Mouse (Mus musculus): ENCODE measurements around the gene Rgs7. TPM values are rescaled to one million over a fixed set of nuclear protein-coding genes. Genes with fewer than 3 reads are reported as not detected.

The Rgs7 gene
- total RNA-seq, 4 experiments from 2014 or later = 6.8 to 13.3 (median 11.3) TPM

DNA sequence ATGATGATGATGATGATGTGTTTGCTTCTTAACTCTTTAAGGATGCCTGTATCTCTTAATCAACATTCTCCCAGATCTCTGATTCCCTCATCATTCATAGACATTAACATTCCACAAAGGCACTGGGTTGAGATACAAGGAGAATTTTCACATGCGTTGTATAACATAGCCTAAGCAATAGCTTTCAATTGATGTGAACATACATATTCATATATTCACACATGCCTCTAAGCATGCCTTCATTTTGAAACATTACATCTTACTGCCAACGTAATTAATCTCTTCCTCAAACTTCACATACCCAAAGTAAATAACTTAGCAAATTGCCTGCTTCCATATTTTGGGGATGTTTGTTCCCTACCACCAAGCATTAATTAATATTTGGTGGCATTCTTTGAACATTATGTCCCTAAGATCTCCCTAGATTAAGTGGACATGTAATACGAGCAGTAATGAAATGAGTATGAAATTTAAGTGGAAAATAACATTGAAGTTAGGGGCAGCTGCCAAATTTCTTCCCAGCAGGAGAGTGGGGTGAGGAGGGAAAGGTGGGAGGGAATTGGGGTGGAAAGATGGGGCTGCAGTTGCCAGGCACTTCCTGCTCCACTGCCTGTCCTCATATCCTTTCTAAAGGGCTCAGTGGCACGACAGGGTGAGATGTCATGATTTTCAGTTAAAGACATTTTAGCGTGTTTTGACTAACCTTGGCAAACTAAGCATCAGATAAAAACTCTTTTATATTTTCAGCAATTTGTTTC, 317.2 kb downstream of the Rgs7 start:
- no peak for DNase-seq

GRCm38 (mm10) chr1:175155469-175155868, 336.8 kb downstream of the Rgs7 start:
- no peak for DNase-seq

DNA sequence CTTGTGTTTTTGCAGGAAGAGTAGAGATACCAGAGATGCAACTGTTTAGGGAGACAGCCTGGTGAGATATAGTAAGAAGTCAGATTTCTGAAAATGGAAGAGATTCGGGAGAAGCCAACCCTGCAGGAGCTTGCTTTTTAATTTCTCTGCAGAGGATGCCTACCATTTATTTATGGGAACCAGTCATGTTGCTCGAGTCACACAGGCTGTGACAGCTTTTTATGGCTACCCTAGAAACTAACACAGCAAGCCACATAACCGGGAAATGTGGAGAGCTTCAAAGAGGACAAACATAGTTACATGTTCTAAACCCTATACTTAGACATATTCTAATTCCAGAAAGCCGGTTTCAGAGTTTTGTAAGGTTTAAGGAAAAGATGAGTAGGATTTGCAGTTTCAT, 349.2 kb downstream of the Rgs7 start:
- no peak for DNase-seq

- no peak for DNase-seq
Observed at GRCm38 (mm10) chr1:175128525-175128924, 363.8 kb downstream of the Rgs7 start.

GRCm38 (mm10) chr1:175124416-175124815, 367.9 kb downstream of the Rgs7 start:
- DNase-seq = no peak

GRCm38 (mm10) chr1:175118904-175119555, 373.3 kb downstream of the Rgs7 start:
- DNase-seq = no peak

DNA sequence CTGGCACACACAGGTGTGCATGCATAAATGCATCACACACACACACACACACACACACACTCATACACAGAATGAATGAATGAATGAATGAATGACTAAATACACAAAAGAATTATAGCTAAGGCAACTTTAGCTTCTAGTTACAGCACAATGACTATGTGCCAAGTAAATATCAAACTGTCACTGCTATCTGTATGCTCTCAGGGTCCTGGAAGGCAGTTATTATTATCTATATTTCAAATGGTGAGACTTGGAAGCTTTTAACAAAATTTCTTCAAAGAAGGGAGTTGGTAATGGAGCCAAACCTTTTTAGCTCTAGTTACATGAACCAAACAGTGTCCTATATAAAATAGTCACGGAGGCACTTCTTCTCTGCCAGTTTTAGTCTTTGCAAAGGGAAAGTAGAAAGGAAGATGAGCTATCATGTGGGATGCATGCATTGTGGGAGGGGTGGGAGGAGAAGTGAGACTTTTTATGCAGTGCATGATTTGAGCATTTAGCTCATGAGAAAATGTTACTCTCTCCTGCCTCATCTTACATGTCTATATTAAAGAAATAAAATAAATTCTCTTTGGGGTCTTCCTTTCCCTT, 383.9 kb downstream of the Rgs7 start:
- no peak for DNase-seq

DNA sequence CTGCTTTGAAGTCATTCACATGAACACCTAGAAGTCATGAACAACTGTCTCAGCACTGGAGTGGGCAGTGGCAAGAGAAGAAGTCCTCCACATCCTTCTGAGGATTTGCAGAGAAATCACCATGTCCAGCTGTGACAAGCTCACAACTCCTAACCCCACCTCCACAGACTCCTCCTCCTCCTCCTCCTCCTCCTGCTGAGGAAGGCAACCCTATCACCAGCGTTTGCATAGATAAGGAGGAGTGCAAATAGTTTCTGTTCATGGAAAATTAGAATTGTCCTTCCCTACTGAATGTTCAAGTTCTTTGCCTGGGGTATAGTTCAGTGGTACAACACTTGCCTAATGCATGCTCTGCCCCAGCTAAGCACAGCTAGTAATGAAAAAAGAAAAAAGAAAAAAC, 386.0 kb downstream of the Rgs7 start:
- DNase-seq = no peak

GRCm38 (mm10) chr1:175105426-175105825, 386.9 kb downstream of the Rgs7 start:
- no peak for DNase-seq

- no peak for DNase-seq
Observed at GRCm38 (mm10) chr1:175097014-175097413, 395.3 kb downstream of the Rgs7 start.

DNA sequence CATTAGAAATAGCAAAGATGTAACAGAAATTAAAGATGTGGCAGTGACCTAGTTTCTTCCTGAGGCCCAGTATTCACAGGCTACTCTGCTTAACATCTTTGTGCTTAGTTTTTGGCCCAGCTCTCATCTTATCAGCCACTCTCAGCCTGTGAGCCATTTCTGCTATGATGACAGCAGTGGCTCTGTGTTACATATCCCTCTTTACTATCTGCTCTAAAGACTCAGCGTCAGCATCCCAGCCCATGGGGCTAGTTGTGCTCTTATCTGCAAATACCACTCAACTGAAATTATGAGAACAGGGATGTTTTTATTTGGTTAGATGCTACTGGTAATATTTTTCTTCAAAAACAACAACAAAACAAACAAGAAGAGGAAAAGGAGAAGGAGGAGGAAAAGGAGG, 410.2 kb downstream of the Rgs7 start:
- DNase-seq = no peak

DNA sequence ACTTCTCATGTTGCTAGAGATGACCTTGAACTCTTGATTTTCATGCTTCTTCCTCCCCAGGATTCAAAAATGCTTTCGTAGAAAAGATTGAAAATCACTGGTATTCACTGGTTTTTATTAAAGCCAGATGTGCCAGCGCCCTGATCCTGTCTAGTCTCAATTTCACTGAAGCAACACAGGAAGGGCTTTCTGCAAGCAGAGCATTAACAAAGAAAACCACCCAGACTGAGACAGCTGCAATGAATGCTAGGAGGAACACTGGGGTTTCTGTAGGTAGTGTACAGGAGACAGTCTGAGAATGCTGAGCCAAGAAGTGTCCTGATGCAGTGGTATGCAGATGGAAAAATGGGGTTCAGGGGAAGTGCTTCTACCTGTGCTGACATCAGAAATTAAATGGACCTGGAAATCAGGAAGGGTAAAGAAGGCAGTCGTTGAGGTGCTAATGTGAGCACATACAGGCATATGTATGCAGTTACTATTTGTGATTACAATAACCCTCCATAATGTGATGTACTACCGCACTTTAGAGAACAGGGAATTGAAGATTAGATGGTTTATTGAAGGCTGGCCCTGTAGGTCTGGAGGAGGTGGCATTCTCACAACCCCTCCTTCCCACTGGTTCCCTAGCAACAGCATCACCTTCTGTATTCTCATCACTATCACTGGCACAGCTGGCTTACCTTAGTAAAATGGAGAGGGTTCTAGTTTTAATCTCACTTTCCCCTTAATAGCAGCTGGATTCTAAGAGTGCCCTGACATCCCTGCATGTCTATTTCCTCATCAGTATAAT, 412.3 kb downstream of the Rgs7 start:
- no peak for DNase-seq

GRCm38 (mm10) chr1:175073500-175074232, 418.6 kb downstream of the Rgs7 start:
- no peak for DNase-seq

DNA sequence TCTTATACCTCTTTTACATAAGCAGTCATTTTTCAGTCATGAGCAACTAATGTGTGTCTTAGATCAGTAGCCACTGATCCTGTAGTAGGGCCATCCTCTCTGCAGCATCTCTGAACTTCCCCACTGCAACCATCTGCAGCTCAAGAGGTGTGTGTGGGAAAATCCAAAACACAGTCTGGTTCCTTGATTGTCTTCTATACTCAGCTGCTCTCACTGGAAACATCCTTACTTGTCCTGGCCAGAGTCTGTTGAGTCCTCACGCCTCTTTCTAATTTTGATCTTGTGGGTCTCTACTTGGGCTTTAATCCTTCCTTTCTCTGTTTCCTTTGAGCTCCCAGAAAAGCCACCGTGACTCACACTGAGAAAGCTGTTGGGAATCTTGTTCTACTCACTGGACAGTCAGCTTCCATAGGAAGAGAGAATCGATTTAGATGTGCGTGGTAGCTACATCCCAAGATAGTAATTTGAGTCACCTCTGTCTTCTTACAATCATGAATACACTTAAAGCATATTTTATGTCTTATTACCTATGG, 422.5 kb downstream of the Rgs7 start:
- DNase-seq = no peak

GRCm38 (mm10) chr1:175049121-175049520, 443.2 kb downstream of the Rgs7 start:
- no peak for DNase-seq

GRCm38 (mm10) chr1:175041167-175041817, 451.0 kb downstream of the Rgs7 start:
- DNase-seq = peak; percentile 8

DNA sequence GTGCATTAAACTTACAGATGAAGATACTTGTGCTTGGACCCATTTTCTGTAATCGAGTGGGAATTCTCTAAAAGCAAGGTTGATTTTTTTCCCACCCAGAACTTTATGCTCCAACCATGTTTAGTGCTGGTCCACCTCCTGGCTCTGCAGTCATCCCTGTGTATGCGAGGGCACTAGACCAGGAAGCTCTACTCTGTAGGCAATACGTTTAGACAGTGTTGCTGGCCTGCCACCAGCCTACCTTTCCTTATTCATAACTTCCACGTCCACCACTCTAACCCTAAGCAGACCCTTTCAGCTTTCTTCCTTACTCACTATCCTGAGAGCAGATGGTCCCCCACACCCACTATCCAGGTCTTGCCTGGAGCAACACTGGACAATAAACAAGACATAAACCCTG, 452.3 kb downstream of the Rgs7 start:
- no peak for DNase-seq

DNA sequence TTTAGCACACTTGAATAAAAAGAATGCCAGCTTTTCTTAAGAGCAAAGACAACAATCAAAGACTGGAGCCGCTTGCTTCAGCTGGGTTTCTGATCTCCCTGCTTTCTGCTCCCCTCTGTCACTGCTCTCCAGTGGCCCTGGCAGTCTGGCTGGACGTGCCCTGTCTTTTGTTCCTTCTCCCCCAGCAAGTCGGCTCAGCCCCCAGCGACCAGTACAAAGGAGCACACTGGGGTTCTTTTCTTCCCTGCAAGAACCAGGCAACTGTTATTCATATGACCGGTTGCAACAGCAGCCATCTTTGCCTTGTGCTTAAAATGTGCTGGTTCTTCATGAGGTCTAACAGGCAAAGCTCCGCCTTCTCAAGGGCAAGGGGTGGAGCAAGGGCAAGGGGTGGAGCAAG, 452.7 kb downstream of the Rgs7 start:
- DNase-seq = no peak

- no peak for DNase-seq
Observed at GRCm38 (mm10) chr1:175035461-175035860, 456.8 kb downstream of the Rgs7 start.

DNA sequence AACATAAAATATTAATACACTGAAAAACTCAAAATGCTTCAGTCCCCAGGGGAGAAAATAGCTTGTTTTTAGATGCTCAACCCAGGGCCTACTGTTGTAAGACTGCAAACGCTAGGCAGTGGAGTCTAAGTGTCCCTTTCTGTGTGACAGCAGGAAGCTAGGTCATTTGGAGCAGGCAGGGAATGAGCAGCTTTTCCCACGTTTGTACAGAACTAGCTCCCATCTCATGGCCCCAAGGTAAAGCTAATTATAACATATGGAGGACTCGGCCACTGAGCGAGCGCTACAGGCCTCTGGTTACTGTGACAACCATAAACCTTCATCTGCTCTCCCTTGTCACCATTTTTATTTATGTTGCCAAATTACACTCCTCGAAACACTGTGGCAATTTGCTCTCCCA, 460.3 kb downstream of the Rgs7 start:
- DNase-seq = no peak

DNA sequence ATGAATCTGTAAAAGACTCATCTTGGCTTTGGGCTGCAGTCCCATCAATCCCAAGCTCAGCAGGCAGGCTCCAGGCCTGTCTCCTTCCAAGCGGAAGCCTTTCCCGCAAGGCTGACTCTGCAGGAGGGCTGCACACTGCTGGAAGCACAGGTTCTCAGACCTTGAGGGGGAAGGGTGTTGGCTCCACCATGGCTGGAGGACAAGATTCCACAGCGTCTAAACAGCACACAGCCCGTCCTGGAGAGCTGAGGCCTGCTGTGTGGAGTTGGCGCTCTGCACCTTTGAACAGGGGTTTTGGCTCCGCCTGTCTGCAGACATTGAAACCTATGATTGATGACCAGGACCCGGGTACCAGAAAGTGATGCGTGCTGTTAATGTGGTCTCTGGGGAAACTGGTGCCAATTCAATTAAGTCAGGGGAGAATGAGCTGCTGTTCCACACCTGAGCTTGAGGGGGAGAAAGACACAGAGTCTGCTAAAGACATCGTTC, 463.5 kb downstream of the Rgs7 start:
- no peak for DNase-seq
